Mouse (Mus musculus) hindlimb bud, embryonic 11.5 days (tissue): Measurements from ENCODE around the gene Vmn2r32.
"Not testable (repeated sequence)": the region's sequence is repeated elsewhere in the genome, so short reads cannot be mapped to it uniquely, and the experiment has no call there.

Experiments used
- DNase-seq: peaks from one replicate; pipeline ENCODE4 v3.0.0-alpha.2; 2012; ENCODE audit warnings: low read depth, low spot score; ENCODE audit errors: extremely low spot score

Gene Vmn2r32

GRCm38 (mm10) chr7:7479918-7480317, at the start of gene Vmn2r32:
Gene Vmn2r32 (minus strand): TSS chr7:7480018.
- not testable (repeated sequence) for DNase-seq
